Mouse (Mus musculus) intestine, embryonic 14.5 days (tissue): Measurements from ENCODE around the gene Tmem129. TPM values are rescaled to one million over a fixed set of nuclear protein-coding genes. Genes with fewer than 3 reads are reported as not detected.

Experiments
- ATAC-seq: fragments of 200-750 bp; cut with Nextera tagmentation; replicated peaks from 2 replicates; pipeline ENCODE4 v1.8.0; 2017; ENCODE audit warnings: low read depth, moderate number of reproducible peaks, moderate TSS enrichment, moderate library complexity; ENCODE audit not compliant: low FRiP score, low TSS enrichment
- DNase-seq: peaks from one replicate; pipeline ENCODE4 v3.0.0-alpha.2; 2018; ENCODE audit warnings: low spot score
- H3K27ac ChIP-seq: fragments of 300-500 bp; sonication (generic); 2 replicates; pipeline ENCODE4 v1.5.1; 2014; ENCODE audit warnings: low read depth, mild to moderate bottlenecking, control low read depth
- H3K27me3 ChIP-seq: fragments of 300-500 bp; sonication (generic); replicated peaks from 2 replicates; pipeline ENCODE4 v1.6.1; 2014; ENCODE audit warnings: low read length, control low read depth; ENCODE audit not compliant: control insufficient read depth, insufficient read depth
- H3K36me3 ChIP-seq: fragments of 300-500 bp; sonication (generic); 2 replicates; pipeline ENCODE4 v1.6.1; 2014; ENCODE audit warnings: low read length, control low read depth; ENCODE audit not compliant: control insufficient read depth, insufficient read depth
- H3K4me1 ChIP-seq: fragments of 300-500 bp; sonication (generic); replicated peaks from 2 replicates; pipeline ENCODE4 v1.6.1; 2014; ENCODE audit warnings: low read length, control low read depth, mixed read lengths; ENCODE audit not compliant: control insufficient read depth, insufficient read depth
- H3K4me2 ChIP-seq: fragments of 300-500 bp; sonication (generic); 2 replicates; pipeline ENCODE4 v1.6.1; 2014; ENCODE audit warnings: low read length
- H3K4me3 ChIP-seq: fragments of 300-500 bp; sonication (generic); 2 replicates; pipeline ENCODE4 v1.5.1; 2014; ENCODE audit warnings: low read depth, low read length, control low read depth, mixed read lengths
- H3K9ac ChIP-seq: fragments of 300-500 bp; sonication (generic); 2 replicates; pipeline ENCODE4 v1.6.1; 2014; ENCODE audit warnings: mild to moderate bottlenecking, low read length
- H3K9me3 ChIP-seq: fragments of 300-500 bp; sonication (generic); 2 replicates; pipeline ENCODE4 v1.6.1; 2016; ENCODE audit warnings: low read length, control low read depth; ENCODE audit not compliant: control insufficient read depth
- WGBS: fragments of 180-500 bp; shearing (Covaris S2); extraction: QIAGEN DNeasy Blood & Tissue Kit; methylation state at CpG from one replicate; pipeline ENCODE4 v1.1.7; 2014; 5-methylcytosine and 5-hydroxymethylcytosine counted together
- polyA plus RNA-seq: library from polyadenylated mRNA; unstranded; fragments of >200 nt; fragmentation: Nextera tagmentation; extraction: Ambion mirVana; gene quantifications from 2 replicates; pipeline ENCODE4 v1.2.1, GENCODE M21; 2014

The Tmem129 gene
- polyA plus RNA-seq, 1 experiment from 2014 or later = 39.3 TPM

- no peak overlapping the region for H3K4me3 ChIP-seq
- WGBS = 83% methylated on average over 11 of the region's 11 CpGs
- H3K4me1 ChIP-seq = peaks cover 29% of the 10 kb centered on the region
- H3K9me3 ChIP-seq = no peaks in the 10 kb centered on the region
- H3K9ac ChIP-seq = no peak overlapping the region
- ATAC-seq (no peak), DNase-seq (no peak)
- H3K36me3 ChIP-seq = no peaks in the 10 kb centered on the region
- no peaks in the 10 kb centered on the region for H3K27me3 ChIP-seq
- no peak overlapping the region for H3K4me2 ChIP-seq
- no peak overlapping the region for H3K27ac ChIP-seq
Measured at GRCm38 (mm10) chr5:33689852-33690645, 31.8 kb upstream of the Tmem129 start.

DNA sequence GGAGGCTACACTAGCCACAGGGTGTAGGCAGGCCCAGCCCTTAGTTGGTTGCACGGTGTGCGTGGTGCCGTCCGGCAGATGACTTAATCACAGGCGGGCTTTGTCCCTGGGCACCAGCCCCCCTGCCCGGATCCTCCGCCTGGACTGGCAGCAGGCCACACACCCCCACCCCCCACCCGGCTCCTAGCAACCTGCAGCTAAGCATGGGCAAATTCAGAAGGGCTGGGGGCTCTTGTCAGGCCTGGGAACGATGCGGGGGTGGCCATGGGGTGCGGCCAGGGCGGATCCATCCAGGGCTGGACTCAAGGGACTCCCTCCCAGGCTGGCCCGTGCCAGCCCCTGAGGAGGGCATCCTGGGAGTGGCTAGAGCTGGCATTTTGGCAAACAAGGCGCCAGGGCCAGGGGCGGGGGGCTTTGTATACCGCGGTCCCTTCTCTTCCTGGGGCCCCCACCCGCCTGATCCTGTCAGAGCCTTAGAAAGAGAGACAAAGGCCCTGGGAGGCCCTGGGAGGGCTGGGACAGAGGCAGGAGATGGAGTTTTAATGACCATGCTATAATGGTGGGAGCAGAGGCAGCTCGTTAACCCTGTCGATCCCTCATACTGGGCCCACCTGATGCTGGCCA lies 31.1 kb upstream of the Tmem129 start:
- no peak overlapping the region for H3K4me2 ChIP-seq
- H3K9ac ChIP-seq = no peak overlapping the region
- peaks cover 24% of the 10 kb centered on the region for H3K4me1 ChIP-seq
- 70% methylated on average over 20 of the region's 20 CpGs for WGBS
- no peak overlapping the region for H3K4me3 ChIP-seq
- H3K27me3 ChIP-seq = no peaks in the 10 kb centered on the region
- DNase-seq = no peak
- no peaks in the 10 kb centered on the region for H3K9me3 ChIP-seq
- no peak overlapping the region for H3K27ac ChIP-seq
- H3K36me3 ChIP-seq = no peaks in the 10 kb centered on the region
- 0 out of 2 replicates have a peak, but pooled peaks have one; percentile 26 for ATAC-seq

- ATAC-seq = no peak
- DNase-seq = no peak
- H3K27me3 ChIP-seq = no peaks in the 10 kb centered on the region
- no peaks in the 10 kb centered on the region for H3K36me3 ChIP-seq
- H3K27ac ChIP-seq = no peak overlapping the region
- WGBS = 68% methylated on average over 14 of the region's 14 CpGs
- H3K4me1 ChIP-seq = peaks cover 24% of the 10 kb centered on the region
- H3K9me3 ChIP-seq = no peaks in the 10 kb centered on the region
- no peak overlapping the region for H3K9ac ChIP-seq
- H3K4me2 ChIP-seq = no peak overlapping the region
- H3K4me3 ChIP-seq = no peak overlapping the region
Measured at GRCm38 (mm10) chr5:33688278-33689220, 30.3 kb upstream of the Tmem129 start.

GRCm38 (mm10) chr5:33687142-33687541 lies 28.9 kb upstream of the Tmem129 start:
- Histone ChIP-seq H3K4me1 (peaks cover 13% of the 10 kb centered on the region), H3K36me3 (no peaks in the 10 kb centered on the region), H3K9ac (no peak overlapping the region), H3K27me3 (no peaks in the 10 kb centered on the region), H3K27ac (no peak overlapping the region), H3K4me3 (no peak overlapping the region), H3K9me3 (no peaks in the 10 kb centered on the region), H3K4me2 (no peak overlapping the region)
- ATAC-seq (no peak), DNase-seq (no peak)
- 79% methylated on average over 4 of the region's 4 CpGs for WGBS

DNA sequence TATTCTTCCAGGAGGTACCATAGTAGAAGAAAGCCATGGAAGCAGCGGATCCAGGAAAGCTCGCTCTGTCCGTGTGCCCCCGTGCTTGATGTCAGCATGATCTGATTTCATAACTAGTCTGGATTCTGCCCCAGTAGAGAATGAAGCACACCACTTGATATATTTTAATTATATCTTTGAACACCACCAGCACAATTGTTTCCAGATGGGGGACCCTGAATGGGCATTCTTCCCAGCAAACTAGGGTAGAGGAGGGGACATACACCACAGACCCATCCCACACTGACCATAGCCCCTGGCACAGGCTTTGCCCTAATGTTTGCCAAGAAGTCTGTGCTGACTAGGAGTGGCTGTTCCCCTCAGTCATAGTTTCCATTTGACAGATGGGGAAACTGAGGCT lies 26.7 kb upstream of the Tmem129 start:
- H3K9ac ChIP-seq = no peak overlapping the region
- H3K27ac ChIP-seq = no peak overlapping the region
- peaks cover 8% of the 10 kb centered on the region; the same call in 1 of the 2 replicates for H3K4me1 ChIP-seq
- ATAC-seq (no peak), DNase-seq (no peak)
- H3K4me3 ChIP-seq = no peak overlapping the region
- H3K36me3 ChIP-seq = no peaks in the 10 kb centered on the region
- H3K9me3 ChIP-seq = no peaks in the 10 kb centered on the region
- no peak overlapping the region for H3K4me2 ChIP-seq
- WGBS = 80% methylated on average over 4 of the region's 4 CpGs
- no peaks in the 10 kb centered on the region for H3K27me3 ChIP-seq

DNA sequence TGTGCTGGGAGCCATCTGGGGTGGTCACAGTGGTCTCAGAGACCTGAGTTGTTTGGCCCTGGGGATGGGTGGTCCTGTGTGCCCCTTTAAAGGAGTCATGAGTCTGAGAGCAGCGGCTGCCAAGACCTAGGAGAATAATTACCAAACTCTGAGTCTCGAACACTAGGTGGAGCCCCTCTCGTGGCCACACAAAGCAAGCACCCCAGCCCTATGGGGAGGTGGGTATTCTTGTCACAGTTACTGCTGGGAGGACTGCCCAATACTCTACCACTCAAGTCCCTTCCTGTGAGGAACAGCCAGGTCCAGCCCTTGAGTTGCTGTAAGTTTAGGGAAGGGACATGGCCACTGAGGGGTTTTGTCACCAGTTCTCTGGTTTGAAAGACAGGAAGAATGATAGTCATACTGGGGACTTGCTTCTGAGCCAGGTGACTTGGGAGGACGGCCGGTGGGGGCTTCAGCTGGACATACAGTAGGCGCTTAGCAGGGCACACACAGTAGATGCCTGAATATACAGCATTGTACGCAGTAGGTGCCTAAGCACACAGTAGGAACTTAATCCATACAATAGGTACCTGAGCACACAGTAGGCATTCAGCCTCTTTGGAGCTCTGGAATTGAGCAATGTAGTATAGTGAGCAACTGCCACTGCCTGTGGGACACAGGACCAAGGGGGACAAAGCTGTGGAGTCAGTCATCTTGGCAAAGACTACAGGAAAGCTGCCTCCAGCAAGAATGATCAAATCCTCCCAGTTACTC lies 25.9 kb upstream of the Tmem129 start:
- H3K9ac ChIP-seq = no peak overlapping the region
- peak; percentile 76 for DNase-seq
- H3K4me3 ChIP-seq = no peak overlapping the region
- H3K4me1 ChIP-seq = no peaks in the 10 kb centered on the region
- peak; percentile 45; the same call in 1 of the 2 replicates for ATAC-seq
- no peaks in the 10 kb centered on the region for H3K9me3 ChIP-seq
- 46% methylated on average over 7 of the region's 7 CpGs for WGBS
- H3K4me2 ChIP-seq = no peak overlapping the region
- H3K27me3 ChIP-seq = no peaks in the 10 kb centered on the region
- H3K36me3 ChIP-seq = no peaks in the 10 kb centered on the region
- no peak overlapping the region for H3K27ac ChIP-seq

DNA sequence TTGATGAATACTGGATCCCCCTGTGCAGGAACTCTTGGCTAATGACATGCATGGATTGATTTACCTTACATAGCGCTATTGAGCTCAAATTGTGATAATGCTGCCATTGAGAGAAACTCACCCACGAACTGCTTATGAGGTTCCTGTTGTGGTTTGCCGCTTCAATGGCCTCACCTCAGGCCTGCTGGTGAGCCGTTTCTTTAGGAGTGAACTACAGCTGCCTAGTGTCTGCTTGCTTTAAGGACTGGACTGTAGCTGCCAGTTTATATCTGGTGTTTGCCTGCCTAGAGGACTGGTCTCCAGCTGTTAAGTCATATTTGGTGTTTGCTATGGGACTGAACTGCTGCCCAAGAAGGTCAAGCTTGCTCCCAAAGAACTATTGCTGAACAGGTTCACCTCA lies 24.7 kb upstream of the Tmem129 start:
- DNase-seq (no peak), ATAC-seq (no peak)
- Histone ChIP-seq H3K4me1 (no peaks in the 10 kb centered on the region), H3K27ac (no peak overlapping the region), H3K36me3 (no peaks in the 10 kb centered on the region), H3K27me3 (no peaks in the 10 kb centered on the region), H3K4me3 (no peak overlapping the region), H3K9me3 (no peaks in the 10 kb centered on the region), H3K9ac (no peak overlapping the region), H3K4me2 (no peak overlapping the region)
- WGBS = 88% methylated on average over 4 of the region's 4 CpGs
